41 mouse cellular contexts compared by ENCODE assay signal in genomic region chr5:30524213-30524612, GRCm38 (mm10). TPM values are rescaled to one million over a fixed set of nuclear protein-coding genes. Genes with fewer than 3 reads are reported as not detected.
DNase-seq lines count a peak whose midpoint lies in the region; ATAC-seq and TF ChIP-seq lines count a peak whose summit lies in the region.
"Had no signal": no experiment of that assay in that cellular context is flagged by ENCODE, and none has a peak within 500 bp of the region (broad histone marks: within the 10 kb centered on the region; RNA-seq: fewer than 3 reads in every experiment).

No protein-coding gene starts in this region.

- 51% methylated on average over 3 of the region's 3 CpGs for WGBS in heart, embryonic 15.5 days
- whole genome bisulfite sequencing in lung, embryonic 14.5 days, result 24% methylated on average over 3 of the region's 3 CpGs

- no peak for ATAC-seq in heart, embryonic 15.5 days (replicated peaks; ENCODE audit: insufficient number of reproducible peaks, insufficient read depth, low FRiP score, low read depth)
- ATAC-seq in lung, embryonic 14.5 days (ENCODE audit: insufficient read depth), result no peak
- ATAC-seq in common myeloid progenitor, adult 5-6 weeks (replicated peaks; ENCODE audit: low read depth, poor library complexity, severe bottlenecking), result peak; percentile 42; the same call in 1 of the 2 replicates
- ATAC-seq: hindbrain, embryonic 16.5 days had no signal

- H3K27me3 ChIP-seq in heart, embryonic 15.5 days, result no peaks in the 10 kb centered on the region
- H3K27me3 ChIP-seq in lung, embryonic 14.5 days (ENCODE audit: insufficient read depth, low read length), result no peaks in the 10 kb centered on the region
- H3K27me3 ChIP-seq: embryonic facial prominence, embryonic 15.5 days had no signal

- H3K4me3 ChIP-seq in heart, embryonic 15.5 days, result no peak overlapping the region
- H3K4me3 ChIP-seq in lung, embryonic 14.5 days (ENCODE audit: low read depth, low read length), result no peak overlapping the region
- H3K4me3 ChIP-seq: embryonic facial prominence, embryonic 10.5 days; embryonic facial prominence, embryonic 15.5 days; forebrain, embryonic 12.5 days; heart, embryonic 12.5 days had no signal

- peaks cover 7% of the 10 kb centered on the region for H3K4me1 ChIP-seq in heart, embryonic 15.5 days (replicated peaks)
- peaks cover 28% of the 10 kb centered on the region for H3K4me1 ChIP-seq in lung, embryonic 14.5 days (ENCODE audit: insufficient read depth)

- peak overlapping the region; percentile 31; the same call in 1 of the 2 replicates for H3K27ac ChIP-seq in heart, embryonic 15.5 days
- peak overlapping the region; percentile 85 for H3K27ac ChIP-seq in lung, embryonic 14.5 days (ENCODE audit: low read depth)
- H3K27ac ChIP-seq: embryonic facial prominence, embryonic 10.5 days; embryonic facial prominence, embryonic 15.5 days; forebrain, embryonic 12.5 days; kidney, postnatal 0 days; macrophage had no signal

- no peaks in the 10 kb centered on the region for H3K36me3 ChIP-seq in heart, embryonic 15.5 days
- H3K36me3 ChIP-seq in lung, embryonic 14.5 days (ENCODE audit: insufficient read depth), result no peaks in the 10 kb centered on the region
- H3K36me3 ChIP-seq: embryonic facial prominence, embryonic 10.5 days; embryonic facial prominence, embryonic 15.5 days; forebrain, embryonic 12.5 days; heart, embryonic 12.5 days had no signal

- H3K9ac ChIP-seq in heart, embryonic 15.5 days, result no peak overlapping the region
- no peak overlapping the region for H3K9ac ChIP-seq in lung, embryonic 14.5 days
- H3K9ac ChIP-seq: embryonic facial prominence, embryonic 15.5 days; forebrain, embryonic 12.5 days; heart, embryonic 12.5 days had no signal

- no peaks in the 10 kb centered on the region for H3K9me3 ChIP-seq in heart, embryonic 15.5 days (replicated peaks)
- H3K9me3 ChIP-seq in lung, embryonic 14.5 days (ENCODE audit: low read depth, low read length), result no peaks in the 10 kb centered on the region
- H3K9me3 ChIP-seq: embryonic facial prominence, embryonic 10.5 days; embryonic facial prominence, embryonic 15.5 days; forebrain, embryonic 12.5 days; heart, embryonic 12.5 days had no signal

- no peak for DNase-seq in heart, postnatal 25 days (ENCODE audit: low spot score)
- no peak for DNase-seq in lung, embryonic 14.5 days
- DNase-seq in lung, postnatal 25 days (ENCODE audit: low spot score), result no peak
- DNase-seq in A20 (ENCODE audit: low read depth, low spot score), result peak; percentile 10
- no peak for DNase-seq in ovary, postnatal 36 days (ENCODE audit: low spot score)
- DNase-seq in testis, postnatal 10 days (ENCODE audit: low spot score), result no peak
- DNase-seq: adrenal gland, adult 8-10 months; cerebellum, adult 2 months; cerebellum, postnatal 14 days; gastrocnemius, postnatal 14 days; heart, postnatal 10 days; kidney, adult 8-10 months; kidney, postnatal 4 days; layer of hippocampus, adult 9-11 months; midbrain, embryonic 14.5 days; retina, postnatal 1 day; right cerebral cortex, postnatal 14 days; thymus, adult 18-20 months; thymus, postnatal 25 days had no signal

- no peak overlapping the region for H3K4me2 ChIP-seq in heart, embryonic 15.5 days
- H3K4me2 ChIP-seq in lung, embryonic 14.5 days, result no peak overlapping the region
- H3K4me2 ChIP-seq: embryonic facial prominence, embryonic 15.5 days; forebrain, embryonic 12.5 days; heart, embryonic 12.5 days; liver, embryonic 11.5 days had no signal

- TF ChIP-seq CTCF in lung, embryonic 14.5 days (IDR thresholded peaks at IDR 0.05; ENCODE audit: low read depth), result no peak

- intact Hi-C loops in heart, postnatal 25 days (cut with DNase I), result no loop called here

RNA-seq across cellular contexts. Expression of gene Cib4, which starts 21.4 kb away (rescaled TPM):
- polyA plus RNA-seq in heart, embryonic 15.5 days (2015; fragmentation: Nextera tagmentation; extraction: Ambion mirVana), result not detected in 2 replicates
- total RNA-seq in heart, postnatal 25 days (2021), result not detected
- 0.26 TPM in 1 of 2 replicates, not detected in the other for polyA plus RNA-seq in lung, embryonic 14.5 days (2014; fragmentation: Nextera tagmentation; extraction: Ambion mirVana)
- total RNA-seq in common myeloid progenitor, adult 5-6 weeks (2017), result not detected in 2 replicates
- total RNA-seq: gastrocnemius, postnatal 14 days; granulocyte monocyte progenitor cell, adult 5-6 weeks; heart, postnatal 10 days; left cerebral cortex, adult 18-20 months; left cerebral cortex, postnatal 14 days; megakaryocyte-erythroid progenitor cell, adult 5-6 weeks had no signal
- polyA plus RNA-seq: cerebellum, adult 2 months; embryonic facial prominence, embryonic 10.5 days; forebrain, embryonic 12.5 days; heart, embryonic 12.5 days; hindbrain, embryonic 11.5 days; hindbrain, embryonic 16.5 days; intestine, embryonic 14.5 days; kidney, postnatal 0 days; limb, embryonic 11.5 days; liver, embryonic 11.5 days; macrophage; midbrain, embryonic 14.5 days; neural tube, embryonic 14.5 days; small intestine, adult 2 months; stomach, embryonic 14.5 days had no signal

RNA-seq across cellular contexts. Expression of gene 1700001C02Rik, which starts 58.4 kb away (rescaled TPM):
- 0.28 TPM in 1 of 2 replicates, not detected in the other for polyA plus RNA-seq in heart, embryonic 15.5 days (2015; fragmentation: Nextera tagmentation; extraction: Ambion mirVana)
- not detected for total RNA-seq in heart, postnatal 25 days (2021)
- not detected in 2 replicates for polyA plus RNA-seq in lung, embryonic 14.5 days (2014; fragmentation: Nextera tagmentation; extraction: Ambion mirVana)
- not detected in 2 replicates for total RNA-seq in common myeloid progenitor, adult 5-6 weeks (2017)
- total RNA-seq: adrenal gland, adult 8-10 months; adrenal gland, postnatal 4 days; gastrocnemius, postnatal 14 days; granulocyte monocyte progenitor cell, adult 5-6 weeks; heart, postnatal 10 days; left cerebral cortex, adult 18-20 months; left cerebral cortex, postnatal 14 days; megakaryocyte-erythroid progenitor cell, adult 5-6 weeks; monocyte, adult 5-6 weeks had no signal
- polyA plus RNA-seq: embryonic facial prominence, embryonic 10.5 days; forebrain, embryonic 12.5 days; heart, embryonic 12.5 days; intestine, embryonic 14.5 days; kidney, postnatal 0 days; limb, embryonic 11.5 days; liver, embryonic 11.5 days; macrophage; small intestine, adult 2 months; stomach, embryonic 14.5 days had no signal
